8 mouse cellular contexts compared by ENCODE assay signal in genomic region chr6:8958081-8958919, GRCm38 (mm10). TPM values are rescaled to one million over a fixed set of nuclear protein-coding genes. Genes with fewer than 3 reads are reported as not detected.
DNase-seq lines count a peak whose midpoint lies in the region; ATAC-seq and TF ChIP-seq lines count a peak whose summit lies in the region.

No protein-coding gene starts in this region.

- H3K4me3 ChIP-seq in cortical plate, adult 2 months (ENCODE audit: insufficient read depth, low read length), result no peak overlapping the region; the same call in 1 of the 2 replicates
- peak overlapping the region; percentile 45 for H3K4me3 ChIP-seq in hindbrain, embryonic 10.5 days
- H3K4me3 ChIP-seq in midbrain, embryonic 15.5 days, result peak overlapping the region; percentile 38

- H3K36me3 ChIP-seq in hindbrain, embryonic 10.5 days, result no peaks in the 10 kb centered on the region
- no peaks in the 10 kb centered on the region for H3K36me3 ChIP-seq in midbrain, embryonic 15.5 days (replicated peaks)

- peak; percentile 32; the same call in 1 of the 2 replicates for TF ChIP-seq CTCF in cortical plate, adult 2 months (IDR thresholded peaks at IDR 0.05; ENCODE audit: extremely low read depth, insufficient read depth, low read length)

- peaks cover 65% of the 10 kb centered on the region for H3K27me3 ChIP-seq in hindbrain, embryonic 10.5 days (ENCODE audit: insufficient read depth, poor library complexity, severe bottlenecking)
- H3K27me3 ChIP-seq in midbrain, embryonic 15.5 days (replicated peaks), result peaks cover 23% of the 10 kb centered on the region

- no peaks in the 10 kb centered on the region for H3K9me3 ChIP-seq in hindbrain, embryonic 10.5 days
- no peaks in the 10 kb centered on the region for H3K9me3 ChIP-seq in midbrain, embryonic 15.5 days

- H3K9ac ChIP-seq in midbrain, embryonic 15.5 days, result peak overlapping the region; percentile 40

- peak; percentile 88 for ATAC-seq in midbrain, embryonic 15.5 days (replicated peaks)

- WGBS in hindbrain, embryonic 10.5 days, result 3% methylated on average over 28 of the region's 28 CpGs
- WGBS in midbrain, embryonic 15.5 days, result 2% methylated on average over 28 of the region's 28 CpGs

- DNase-seq in cerebellum, adult 11-12 months, result peak; percentile 14
- DNase-seq in cerebellum, adult 8-10 months, result no peak
- peak; percentile 25 for DNase-seq in 3T3-L1 (ENCODE audit: low read depth, low spot score)
- peak; percentile 54 for DNase-seq in hindbrain, embryonic 10.5 days (ENCODE audit: low spot score)
- DNase-seq in spleen, postnatal 36 days (ENCODE audit: low spot score in 2 of 2), result no peak
- no peak for DNase-seq in thymus, postnatal 14 days

- no peak overlapping the region for H3K27ac ChIP-seq in cortical plate, adult 2 months (ENCODE audit: insufficient read depth, low read length)
- H3K27ac ChIP-seq in hindbrain, embryonic 10.5 days, result no peak overlapping the region
- peak overlapping the region; percentile 65; the same call in 1 of the 2 replicates for H3K27ac ChIP-seq in midbrain, embryonic 15.5 days

- peak overlapping the region; percentile 60 for H3K4me2 ChIP-seq in midbrain, embryonic 15.5 days

- peaks cover 3% of the 10 kb centered on the region for H3K4me1 ChIP-seq in cortical plate, adult 2 months (ENCODE audit: control insufficient read depth, insufficient read depth, low read length)
- peaks cover 33% of the 10 kb centered on the region for H3K4me1 ChIP-seq in hindbrain, embryonic 10.5 days (replicated peaks)
- peaks cover 36% of the 10 kb centered on the region for H3K4me1 ChIP-seq in midbrain, embryonic 15.5 days

- no peak for TF ChIP-seq POLR2A in cortical plate, adult 2 months (IDR thresholded peaks at IDR 0.05; ENCODE audit: extremely low read depth, insufficient read depth, low read length)

RNA-seq across cellular contexts. Expression of gene Nxph1, which starts 10.1 kb away (rescaled TPM):
- polyA plus RNA-seq in cortical plate, adult 2 months (2012; rRNA removed), result 23.7 and 25.7 TPM in 2 replicates
- 1.1 and 3.4 TPM in 2 replicates for polyA plus RNA-seq in hindbrain, embryonic 10.5 days (2016; fragmentation: Nextera tagmentation; extraction: Ambion mirVana)
- polyA plus RNA-seq in midbrain, embryonic 15.5 days (2015; fragmentation: Nextera tagmentation; extraction: Ambion mirVana), result 75.8 and 79.2 TPM in 2 replicates

Comparison
In these comparisons a context has a peak if more than half of its experiments do, and no peak if none do; other contexts are left out.
1. DNase-seq: peak in cerebellum, adult 11-12 months (single experiment), 3T3-L1 (single experiment) and hindbrain, embryonic 10.5 days (single experiment); none in cerebellum, adult 8-10 months (single experiment), spleen, postnatal 36 days (0 of 2) and thymus, postnatal 14 days (single experiment).